Mouse (Mus musculus): ENCODE measurements around the gene C1rl. TPM values are rescaled to one million over a fixed set of nuclear protein-coding genes. Genes with fewer than 3 reads are reported as not detected.
"Not testable (repeated sequence)": the region's sequence is repeated elsewhere in the genome, so short reads cannot be mapped to it uniquely, and the experiment has no call there.

The C1rl gene
- polyA plus RNA-seq, 1 experiment, result 0.20 TPM

GRCm38 (mm10) chr6:124511936-124512335 lies 19.0 kb downstream of the C1rl start:
- DNase-seq, result no peak

GRCm38 (mm10) chr6:124512355-124512836 lies 19.5 kb downstream of the C1rl start, which contains the start of gene C1ra:
C1ra (plus strand) TSS chr6:124512405.
- TF ChIP-seq CTCF (IDR thresholded peaks at IDR 0.05; ENCODE audit: borderline replicate concordance, insufficient read depth, low read depth, low read length) (peak; percentile 56; the same call in 1 of the 2 replicates), POLR2A (IDR thresholded peaks at IDR 0.05; ENCODE audit: borderline replicate concordance, insufficient read depth, low read length) (no peak)
- WGBS, result 7% methylated on average over 6 of the region's 6 CpGs
- peak; percentile 33 to 65 for DNase-seq
- no peak within 1 kb of the TSS for H3K27ac ChIP-seq (ENCODE audit: insufficient read depth, low read length)
- no peaks in the 10 kb centered on the region for H3K27me3 ChIP-seq (ENCODE audit: control insufficient read depth, insufficient read depth, low read length)
- peak within 1 kb of the TSS; percentile 18 for H3K4me3 ChIP-seq (replicated peaks; ENCODE audit: insufficient read depth, low read depth, low read length)
- H3K4me1 ChIP-seq (ENCODE audit: control insufficient read depth, insufficient read depth, low read length), result peaks cover 13% of the 10 kb centered on the region

More at GRCm38 (mm10) chr6:124511936-124512335, 19.0 kb downstream of the C1rl start:
- H3K27ac ChIP-seq (ENCODE audit: insufficient read depth, low read length), result no peak overlapping the region
- H3K27me3 ChIP-seq (ENCODE audit: control insufficient read depth, insufficient read depth, low read length), result no peaks in the 10 kb centered on the region
- TF ChIP-seq CTCF (IDR thresholded peaks at IDR 0.05; ENCODE audit: borderline replicate concordance, insufficient read depth, low read depth, low read length) (no peak), POLR2A (IDR thresholded peaks at IDR 0.05; ENCODE audit: borderline replicate concordance, insufficient read depth, low read length) (no peak)
- no peak overlapping the region for H3K4me3 ChIP-seq (replicated peaks; ENCODE audit: insufficient read depth, low read depth, low read length)
- 68% methylated on average over 6 of the region's 6 CpGs for WGBS
- peaks cover 15% of the 10 kb centered on the region for H3K4me1 ChIP-seq (ENCODE audit: control insufficient read depth, insufficient read depth, low read length)

DNA sequence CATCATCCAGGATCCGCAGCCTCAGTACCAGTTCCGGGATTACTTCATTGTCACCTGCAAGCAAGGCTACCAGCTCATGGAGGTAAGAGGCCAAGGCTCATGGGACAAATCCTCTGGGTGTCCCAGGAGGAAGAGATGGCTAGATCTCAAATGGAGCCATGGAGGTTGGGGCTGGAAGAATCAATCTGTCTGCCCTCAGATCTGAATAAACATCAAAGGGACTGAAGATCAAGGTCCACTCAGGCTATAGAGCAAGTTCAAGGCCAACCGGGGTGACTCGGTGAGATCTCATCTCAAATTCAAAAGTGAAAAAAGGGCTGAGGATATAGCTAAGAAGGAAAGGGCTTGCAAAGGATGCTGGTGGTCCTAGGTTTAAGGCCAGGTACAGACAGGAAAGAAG lies 24.8 kb downstream of the C1rl start:
- H3K4me1 ChIP-seq (ENCODE audit: control insufficient read depth, insufficient read depth, low read length); H3K27me3 ChIP-seq (ENCODE audit: control insufficient read depth, insufficient read depth, low read length); DNase-seq; H3K4me3 ChIP-seq (replicated peaks; ENCODE audit: insufficient read depth, low read depth, low read length); H3K27ac ChIP-seq (ENCODE audit: insufficient read depth, low read length): not testable (repeated sequence)
- WGBS, result 92% methylated on average over 4 of the region's 4 CpGs

DNA sequence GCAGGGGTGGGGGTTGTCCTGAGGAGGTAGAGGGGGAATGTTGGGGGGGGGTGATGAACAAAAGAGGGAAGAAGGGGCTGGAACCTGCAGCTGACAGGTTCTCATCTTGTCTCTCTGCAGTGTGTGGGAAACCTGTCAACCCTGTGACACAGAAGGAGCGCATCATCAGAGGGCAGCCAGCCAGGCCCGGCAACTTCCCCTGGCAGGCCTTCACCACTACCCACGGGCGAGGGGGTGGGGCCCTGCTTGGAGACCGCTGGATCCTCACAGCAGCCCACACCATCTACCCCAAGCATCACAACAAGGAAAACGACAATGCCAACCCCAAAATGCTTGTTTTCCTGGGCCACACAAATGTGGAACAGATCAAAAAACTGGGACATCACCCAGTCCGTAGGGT lies 29.2 kb downstream of the C1rl start:
- DNase-seq, result peak in 1 of 2 experiments; percentile 17
- WGBS, result 37% methylated on average over 7 of the region's 7 CpGs
- not testable (repeated sequence) for H3K4me3 ChIP-seq (replicated peaks; ENCODE audit: insufficient read depth, low read depth, low read length); H3K27ac ChIP-seq (ENCODE audit: insufficient read depth, low read length); H3K27me3 ChIP-seq (ENCODE audit: control insufficient read depth, insufficient read depth, low read length); H3K4me1 ChIP-seq (ENCODE audit: control insufficient read depth, insufficient read depth, low read length)

GRCm38 (mm10) chr6:124527881-124528280 lies 35.0 kb downstream of the C1rl start:
- H3K4me1 ChIP-seq (ENCODE audit: control insufficient read depth, insufficient read depth, low read length), result no peaks in the 10 kb centered on the region
- 73% methylated on average over 3 of the region's 3 CpGs for WGBS
- no peaks in the 10 kb centered on the region for H3K27me3 ChIP-seq (ENCODE audit: control insufficient read depth, insufficient read depth, low read length)
- no peak for DNase-seq
- TF ChIP-seq POLR2A (IDR thresholded peaks at IDR 0.05; ENCODE audit: borderline replicate concordance, insufficient read depth, low read length) (no peak), CTCF (IDR thresholded peaks at IDR 0.05; ENCODE audit: borderline replicate concordance, insufficient read depth, low read depth, low read length) (no peak)
- H3K4me3 ChIP-seq (replicated peaks; ENCODE audit: insufficient read depth, low read depth, low read length), result no peak overlapping the region
- no peak overlapping the region for H3K27ac ChIP-seq (ENCODE audit: insufficient read depth, low read length)

DNA sequence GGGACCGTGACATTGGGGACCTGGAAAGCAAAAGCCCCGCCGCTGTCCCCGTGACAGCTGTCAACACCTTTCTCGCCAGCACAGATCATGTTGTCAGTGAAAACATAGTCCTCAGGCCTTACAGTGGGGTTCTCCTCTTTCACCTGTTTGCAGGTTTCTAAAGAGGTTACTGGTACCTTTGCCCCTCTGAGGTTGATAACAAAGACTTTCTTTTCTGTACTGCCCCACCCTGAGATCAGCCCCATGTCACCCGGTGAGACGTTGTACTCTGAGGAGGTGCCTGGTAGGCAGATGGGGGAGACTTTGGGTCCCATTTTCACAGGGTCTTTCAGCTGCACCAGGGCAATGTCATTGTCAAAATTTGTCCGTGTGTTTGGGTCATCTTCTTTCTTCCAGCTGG lies 38.2 kb downstream of the C1rl start:
- DNase-seq, result no peak
- 87% methylated on average over 8 of the region's 8 CpGs for WGBS
- Histone ChIP-seq H3K27me3 (ENCODE audit: control insufficient read depth, insufficient read depth, low read length) (no peaks in the 10 kb centered on the region; the same call in 1 of the 2 replicates), H3K4me1 (ENCODE audit: control insufficient read depth, insufficient read depth, low read length) (no peaks in the 10 kb centered on the region), H3K27ac (ENCODE audit: insufficient read depth, low read length) (no peak overlapping the region), H3K4me3 (replicated peaks; ENCODE audit: insufficient read depth, low read depth, low read length) (no peak overlapping the region)
- TF ChIP-seq CTCF (IDR thresholded peaks at IDR 0.05; ENCODE audit: borderline replicate concordance, insufficient read depth, low read depth, low read length), result no peak
- no peak for TF ChIP-seq POLR2A (IDR thresholded peaks at IDR 0.05; ENCODE audit: borderline replicate concordance, insufficient read depth, low read length)

GRCm38 (mm10) chr6:124536125-124536829 lies 43.4 kb downstream of the C1rl start:
- 75% methylated on average over 8 of the region's 8 CpGs for WGBS
- not testable (repeated sequence) for H3K27ac ChIP-seq (ENCODE audit: insufficient read depth, low read length); H3K4me1 ChIP-seq (ENCODE audit: control insufficient read depth, insufficient read depth, low read length); H3K4me3 ChIP-seq (replicated peaks; ENCODE audit: insufficient read depth, low read depth, low read length); H3K27me3 ChIP-seq (ENCODE audit: control insufficient read depth, insufficient read depth, low read length); DNase-seq

DNA sequence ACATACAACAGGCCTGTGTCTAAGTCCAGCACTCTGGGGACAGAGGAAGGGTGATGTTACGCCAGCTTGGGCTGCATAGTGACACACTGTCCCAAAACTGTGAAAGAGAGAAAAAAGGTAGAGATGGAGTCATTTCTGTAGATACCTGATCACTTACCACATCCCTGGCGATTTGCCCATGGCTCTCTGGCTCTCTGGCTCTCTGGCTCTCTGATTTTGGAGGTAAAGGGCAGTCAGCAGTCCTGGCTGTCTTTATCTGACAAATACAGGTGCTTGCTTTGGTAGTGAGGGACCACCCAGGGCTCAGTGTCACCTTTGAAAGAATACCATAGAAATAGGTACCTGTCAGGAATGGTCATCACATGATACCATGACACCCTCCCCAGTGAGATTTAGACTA lies 48.3 kb downstream of the C1rl start:
- H3K4me1 ChIP-seq (ENCODE audit: control insufficient read depth, insufficient read depth, low read length); DNase-seq; H3K4me3 ChIP-seq (replicated peaks; ENCODE audit: insufficient read depth, low read depth, low read length); H3K27ac ChIP-seq (ENCODE audit: insufficient read depth, low read length); H3K27me3 ChIP-seq (ENCODE audit: control insufficient read depth, insufficient read depth, low read length): not testable (repeated sequence)
- WGBS, result 71% methylated on average over 2 of the region's 2 CpGs
